Mouse (Mus musculus): ENCODE results near the gene Foxj2. TPM values are rescaled to one million over a fixed set of nuclear protein-coding genes. Genes with fewer than 3 reads are reported as not detected.

The Foxj2 gene
- polyA plus RNA-seq, 3 experiments from 2014 or later, result 6.6 to 10.9 (median 9.3) TPM

DNA sequence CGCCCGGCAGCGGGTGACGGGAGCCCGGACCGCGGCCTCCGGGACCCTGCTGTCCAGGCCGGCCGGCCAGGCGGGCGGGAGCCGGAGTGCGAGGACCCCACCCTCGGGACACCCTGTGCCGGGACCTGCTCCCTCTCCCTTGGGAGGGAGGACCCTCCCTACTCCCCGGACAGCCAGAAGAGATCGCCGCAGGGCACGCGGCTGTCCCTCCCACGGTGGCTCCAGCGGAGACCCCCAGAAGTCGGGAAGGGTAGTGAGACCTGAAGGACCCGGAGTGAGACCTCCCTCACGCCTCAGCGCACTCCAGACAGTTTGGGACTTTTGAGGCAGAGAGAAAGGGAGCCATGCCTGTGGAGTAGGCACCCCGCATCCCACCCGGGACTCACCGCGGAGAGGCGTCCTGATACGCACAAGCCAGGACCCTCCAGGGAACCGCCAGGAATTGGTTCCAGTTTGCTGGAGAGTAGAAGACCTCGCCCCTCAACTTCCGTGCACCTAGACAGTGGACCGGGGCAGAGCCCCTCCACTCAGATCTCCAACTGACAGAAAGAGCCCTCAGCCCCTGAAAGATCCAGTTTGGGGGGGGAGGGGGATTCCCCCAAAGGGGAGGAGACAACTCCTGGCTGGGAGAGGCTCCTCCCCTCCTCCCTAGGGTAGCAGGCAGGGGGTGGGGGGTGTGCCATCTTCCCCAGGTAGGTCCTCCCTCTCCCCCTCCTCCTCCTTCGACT lies 521 bp downstream of the Foxj2 start:
- ATAC-seq, result peak; percentile 23

DNA sequence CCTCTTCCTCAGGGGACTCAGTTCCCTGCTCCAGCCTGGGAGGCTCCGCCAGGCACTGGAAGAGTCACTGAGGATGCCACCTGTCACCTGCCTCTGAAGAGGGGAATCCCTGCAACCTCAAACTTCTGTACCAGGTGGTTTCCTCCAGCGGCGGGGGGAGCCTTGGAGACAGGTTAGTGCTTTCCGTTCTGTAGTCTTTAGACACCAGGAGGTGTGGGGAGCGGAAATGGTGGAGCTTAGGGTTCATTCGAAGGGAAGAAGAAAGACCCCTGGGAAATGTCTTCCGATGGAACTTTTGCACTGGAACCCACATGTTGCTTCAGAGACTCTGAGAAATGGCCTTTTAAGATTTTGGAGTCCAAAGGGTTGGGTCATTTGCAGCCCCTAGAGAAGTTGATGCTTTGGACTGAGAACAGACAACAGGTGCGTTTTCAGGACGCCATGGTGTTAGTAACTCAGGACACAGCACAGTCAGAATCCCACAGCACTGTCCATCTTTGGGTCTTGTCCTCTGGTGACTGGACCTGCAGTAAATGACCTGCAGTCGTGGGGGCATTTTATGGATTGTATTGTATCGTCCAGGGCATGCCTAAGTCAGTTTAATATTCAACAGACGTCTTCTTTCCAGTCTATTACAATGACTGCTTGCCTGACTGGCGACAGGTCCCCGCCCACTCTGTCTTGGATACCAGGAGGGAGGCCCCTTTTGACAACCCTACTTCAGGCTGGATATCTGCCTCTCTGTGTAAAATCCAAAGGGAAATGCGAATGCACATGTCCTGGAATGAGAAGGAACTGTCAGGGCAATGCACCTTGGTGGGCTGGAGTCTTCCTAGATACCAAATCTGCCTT lies 1.3 kb downstream of the Foxj2 start:
- ATAC-seq, result peak; percentile 84

DNA sequence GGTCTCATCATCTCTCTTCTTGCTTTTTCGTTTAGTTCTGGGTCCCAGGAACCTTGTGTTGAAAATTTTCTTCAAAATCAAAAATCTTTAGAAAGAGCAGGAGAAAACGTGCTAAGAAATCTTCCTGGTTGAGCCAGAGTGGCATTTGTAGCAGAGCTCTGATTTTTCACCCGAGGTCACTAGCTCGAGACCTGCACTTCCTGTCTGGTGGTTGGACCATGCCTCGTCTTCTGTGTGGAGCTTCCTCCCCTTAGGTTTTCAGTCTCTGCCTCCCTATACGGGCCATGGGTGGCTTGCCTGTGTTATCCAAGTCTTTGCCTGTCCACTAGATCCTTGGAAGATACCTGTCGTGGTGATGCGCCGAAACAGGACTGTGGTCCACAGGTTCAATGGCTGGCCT lies 2.1 kb downstream of the Foxj2 start:
- no peak for ATAC-seq

GRCm38 (mm10) chr6:122824086-122824485 lies 4.4 kb downstream of the Foxj2 start:
- ATAC-seq, result no peak

GRCm38 (mm10) chr6:122825166-122825565 lies 5.5 kb downstream of the Foxj2 start:
- no peak for ATAC-seq

DNA sequence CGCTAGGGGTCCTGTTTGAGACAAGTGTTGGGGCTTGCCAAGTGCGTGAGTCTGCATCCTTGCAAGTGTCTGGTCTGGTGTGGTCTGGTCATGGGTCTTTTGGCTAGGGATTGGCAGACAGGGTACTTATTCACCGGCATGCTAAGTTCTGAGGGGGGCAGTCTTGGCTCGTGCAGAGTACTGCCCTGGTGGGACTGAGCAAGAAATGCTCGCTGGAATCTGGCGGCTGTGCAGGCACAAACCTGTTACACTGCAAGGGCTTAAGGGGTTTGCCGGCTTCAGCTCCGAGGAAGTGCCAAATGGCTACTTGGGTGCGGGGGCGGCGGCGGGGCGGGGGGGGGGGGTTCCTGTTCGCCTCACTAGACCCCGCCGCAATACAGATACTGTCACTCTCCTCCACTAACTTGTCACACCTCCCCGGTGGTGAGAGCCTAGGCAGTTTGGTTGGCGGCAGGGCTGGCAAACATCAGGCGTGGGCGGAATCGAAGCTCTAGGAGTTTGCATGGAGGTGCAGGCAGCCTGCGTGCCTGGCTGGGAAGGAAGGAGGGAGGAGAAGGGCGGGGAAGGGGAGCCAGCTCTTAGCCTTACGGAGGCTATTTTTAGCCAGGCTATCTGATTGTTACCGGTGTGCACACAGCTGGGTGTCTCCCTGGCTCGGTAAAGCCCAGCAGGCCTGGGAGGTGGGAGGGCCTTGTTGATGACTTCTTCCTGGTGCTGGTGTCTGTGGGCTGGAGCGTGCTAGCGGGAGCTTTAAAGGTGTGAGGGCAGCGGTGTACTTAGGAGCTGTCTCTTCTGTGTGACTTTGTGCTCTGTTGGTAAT lies 6.4 kb downstream of the Foxj2 start:
- ATAC-seq, result peak; percentile 79

DNA sequence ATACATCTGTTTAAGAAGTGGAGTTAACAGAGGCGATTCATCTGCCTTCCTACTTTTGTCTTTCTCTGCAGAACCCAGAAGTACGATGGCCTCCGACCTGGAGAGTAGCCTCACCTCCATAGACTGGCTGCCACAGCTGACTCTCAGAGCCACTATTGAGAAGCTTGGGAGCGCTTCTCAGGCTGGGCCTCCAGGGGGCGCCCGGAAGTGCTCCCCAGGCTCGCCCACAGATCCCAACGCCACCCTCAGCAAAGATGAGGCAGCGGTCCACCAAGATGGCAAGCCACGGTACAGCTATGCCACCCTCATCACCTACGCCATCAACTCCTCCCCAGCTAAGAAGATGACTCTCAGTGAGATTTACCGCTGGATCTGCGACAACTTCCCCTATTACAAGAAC lies 8.4 kb downstream of the Foxj2 start:
- no peak for ATAC-seq

- no peak for ATAC-seq
Measured at GRCm38 (mm10) chr6:122832880-122833279, 13.2 kb downstream of the Foxj2 start.

DNA sequence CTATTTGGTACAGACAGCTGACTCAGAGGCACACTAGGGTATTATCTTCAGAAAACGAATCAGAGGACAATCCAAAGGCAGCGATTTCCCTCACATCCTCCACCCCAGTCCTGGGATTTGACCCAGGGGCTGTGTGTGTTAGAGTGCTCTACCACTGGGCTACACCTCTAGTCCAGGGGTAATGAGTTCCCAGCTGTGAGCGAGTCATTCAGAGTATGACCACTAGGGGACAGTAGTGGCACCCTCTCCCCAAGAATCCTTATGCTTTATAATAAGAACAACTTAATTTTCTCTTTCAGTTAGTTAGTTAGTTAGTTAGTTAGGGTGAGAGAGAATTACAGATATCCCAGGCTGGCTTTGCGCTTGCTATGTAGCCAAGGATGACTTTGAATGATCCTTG lies 14.7 kb downstream of the Foxj2 start:
- peak; percentile 86 for ATAC-seq

- ATAC-seq, result no peak
Measured at GRCm38 (mm10) chr6:122836974-122837373, 17.3 kb downstream of the Foxj2 start.

- ATAC-seq, result no peak
Measured at GRCm38 (mm10) chr6:122837539-122837938, 17.8 kb downstream of the Foxj2 start.

DNA sequence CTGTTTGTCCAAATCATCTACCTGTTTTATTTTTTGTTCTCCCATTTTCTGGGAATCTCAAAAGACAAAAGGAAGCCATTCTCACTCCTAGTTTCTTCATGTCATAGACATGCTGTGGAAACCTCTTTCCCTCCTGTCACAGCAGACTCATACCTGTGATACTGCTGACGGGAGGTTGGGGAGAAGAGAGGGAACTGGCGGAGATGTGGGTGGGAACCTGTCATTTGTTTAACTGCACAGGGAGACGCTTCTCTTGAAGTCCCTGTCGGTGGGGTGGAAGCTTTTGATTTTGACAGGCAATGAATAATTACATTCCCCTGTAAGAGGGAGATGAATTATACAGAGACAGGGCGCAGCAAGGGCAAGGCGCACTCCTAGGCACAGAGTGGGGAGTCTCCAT lies 24.0 kb downstream of the Foxj2 start:
- ATAC-seq, result no peak

- no peak for ATAC-seq
Measured at GRCm38 (mm10) chr6:122852696-122853095, 33.0 kb downstream of the Foxj2 start.

GRCm38 (mm10) chr6:122854552-122854951 lies 34.8 kb downstream of the Foxj2 start:
- ATAC-seq, result no peak

- no peak for ATAC-seq
Measured at GRCm38 (mm10) chr6:122855955-122856354, 36.2 kb downstream of the Foxj2 start, which contains the start of gene C3ar1. Gene C3ar1 (minus strand): TSS chr6:122856161.

DNA sequence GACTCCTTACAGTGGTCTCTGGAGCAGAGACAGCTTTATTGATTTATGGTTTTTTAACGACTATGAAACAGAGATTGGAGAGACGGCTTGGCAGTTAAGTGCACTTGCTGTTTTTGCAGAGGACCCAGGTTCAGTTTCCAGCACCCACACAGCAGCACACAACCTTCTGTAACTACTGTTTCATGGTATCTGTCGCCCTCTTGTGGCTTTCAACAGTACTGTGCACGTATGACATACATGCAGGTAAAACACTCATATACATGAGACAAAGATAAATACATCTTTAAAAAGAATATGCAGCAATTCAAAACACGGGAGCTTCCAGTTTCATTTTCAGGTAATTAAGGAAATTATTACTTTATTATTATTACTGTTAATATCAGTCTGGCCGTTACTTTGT lies 42.7 kb downstream of the Foxj2 start:
- ATAC-seq, result no peak

GRCm38 (mm10) chr6:122862871-122863270 lies 43.2 kb downstream of the Foxj2 start:
- no peak for ATAC-seq

DNA sequence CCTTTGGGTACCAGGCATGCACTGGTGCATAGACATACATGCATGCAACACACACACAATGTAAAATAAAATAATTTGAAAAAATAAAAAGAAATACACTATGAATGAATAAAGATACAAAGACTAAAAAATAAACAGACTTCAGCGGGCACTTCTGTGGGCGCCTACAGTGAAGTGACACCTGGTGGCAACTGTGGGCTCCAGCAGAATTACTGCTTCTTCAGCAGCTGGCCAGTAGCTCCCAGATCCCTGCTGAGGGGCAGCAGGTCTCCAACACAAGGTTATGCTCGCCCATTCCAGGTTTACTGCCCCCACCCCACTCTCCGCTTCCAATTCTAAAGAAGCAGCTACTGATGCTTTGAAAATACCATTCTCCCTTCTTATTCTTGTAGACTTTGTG lies 48.2 kb downstream of the Foxj2 start:
- no peak for ATAC-seq

GRCm38 (mm10) chr6:122869846-122870245 lies 50.1 kb downstream of the Foxj2 start:
- no peak for ATAC-seq

DNA sequence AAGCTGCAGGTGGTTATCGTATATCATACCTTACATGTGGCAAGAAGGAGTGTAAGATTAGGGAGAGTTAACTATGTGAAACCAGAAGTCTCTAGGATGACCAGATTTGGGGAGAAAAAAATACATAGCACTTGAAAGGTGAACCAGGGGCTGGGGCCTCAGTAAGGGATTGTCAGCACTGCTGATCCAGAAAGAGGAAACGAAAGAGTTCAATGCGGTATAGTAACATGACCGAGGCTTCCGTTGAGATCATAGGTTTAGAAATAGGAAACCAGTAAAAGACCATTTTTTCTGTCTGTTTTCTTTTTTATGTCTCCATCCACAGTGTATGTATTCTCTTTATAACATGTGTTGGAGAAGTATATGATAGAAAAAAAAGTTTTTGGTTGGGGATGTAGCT lies 53.1 kb downstream of the Foxj2 start:
- peak; percentile 51 for ATAC-seq

GRCm38 (mm10) chr6:122873871-122874719 lies 54.4 kb downstream of the Foxj2 start, which contains the start of gene Necap1:
Gene Necap1 (plus strand): TSS chr6:122874474.
- ATAC-seq, result peak; percentile 90

Measured in inflammation-experienced regulatory T-cells, adult 6 months (primary cell).